Mouse (Mus musculus) hindbrain, embryonic 14.5 days (tissue): ENCODE measurements at regions not wholly inside any gene's neighbourhood (a gene's known extent, or its start where the extent isn't known, plus 50 kb on each side); places are given as distances from the start of the nearest gene placed in this dataset.
A peak's percentile ranks its signal among the peaks of the same experiment; 100 is the strongest.

Experiments
- ATAC-seq: fragments of 200-750 bp; cut with Nextera tagmentation; 2 replicates; pipeline ENCODE4 v1.8.0; 2017; ENCODE audit warnings: moderate number of reproducible peaks, mild to moderate bottlenecking, moderate TSS enrichment, moderate library complexity; ENCODE audit not compliant: low FRiP score
- DNase-seq: peaks from one replicate; pipeline ENCODE4 v3.0.0-alpha.2; 2015; ENCODE audit warnings: low spot score
- H3K27ac ChIP-seq: fragments of 300-500 bp; sonication (generic); 2 replicates; pipeline ENCODE4 v1.5.1; 2014; ENCODE audit warnings: mild to moderate bottlenecking, moderate library complexity
- H3K27me3 ChIP-seq: fragments of 300-500 bp; sonication (generic); 2 replicates; pipeline ENCODE4 v1.6.1; 2014; ENCODE audit warnings: mild to moderate bottlenecking, low read length, mixed read lengths; ENCODE audit not compliant: control insufficient read depth, insufficient read depth
- H3K36me3 ChIP-seq: fragments of 300-500 bp; sonication (generic); replicated peaks from 2 replicates; pipeline ENCODE4 v1.6.1; 2014; ENCODE audit not compliant: control insufficient read depth, insufficient read depth
- H3K4me1 ChIP-seq: fragments of 300-500 bp; sonication (generic); replicated peaks from 2 replicates; pipeline ENCODE4 v1.6.1; 2014; ENCODE audit warnings: antibody characterized with exemption, low read length, mixed read lengths; ENCODE audit not compliant: control insufficient read depth, insufficient read depth
- H3K4me2 ChIP-seq: fragments of 300-500 bp; sonication (generic); replicated peaks from 2 replicates; pipeline ENCODE4 v1.6.1; 2014; ENCODE audit warnings: mild to moderate bottlenecking, moderate library complexity
- H3K4me3 ChIP-seq: fragments of 300-500 bp; sonication (generic); replicated peaks from 2 replicates; pipeline ENCODE4 v1.5.1; 2014; ENCODE audit warnings: mild to moderate bottlenecking, low read length
- H3K9ac ChIP-seq: fragments of 300-500 bp; sonication (generic); 2 replicates; pipeline ENCODE4 v1.6.1; 2014
- H3K9me3 ChIP-seq: fragments of 300-500 bp; sonication (generic); 2 replicates; pipeline ENCODE4 v1.6.1; 2016; ENCODE audit warnings: low read length; ENCODE audit not compliant: control insufficient read depth
- WGBS: fragments of 180-500 bp; shearing (Covaris S2); extraction: QIAGEN DNeasy Blood & Tissue Kit; methylation state at CpG from one replicate; pipeline ENCODE4 v1.1.7; 2014; 5-methylcytosine and 5-hydroxymethylcytosine counted together

DNA sequence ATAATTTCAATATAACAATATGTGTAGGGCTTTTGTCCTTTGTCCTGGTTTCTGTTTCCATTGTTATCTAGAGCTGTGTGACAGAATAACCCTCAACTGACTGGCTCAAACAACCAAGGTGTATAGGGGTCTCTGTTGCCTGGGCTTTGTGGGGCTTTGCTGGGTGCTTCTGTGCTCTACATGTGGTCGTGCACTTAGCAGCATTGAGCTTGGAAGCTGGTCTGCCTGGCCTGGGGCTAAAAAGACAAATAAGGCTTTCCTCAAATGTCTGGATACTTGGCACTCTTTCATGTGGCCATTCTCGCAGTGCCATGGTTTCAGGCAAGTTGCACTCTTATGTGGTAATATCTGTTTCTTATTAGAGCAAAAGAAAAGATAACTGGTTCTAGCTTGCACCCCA lies 291.8 kb upstream of the Gm11146 start:
- Histone ChIP-seq H3K4me3 (no peak overlapping the region), H3K9ac (no peak overlapping the region), H3K27ac (peak overlapping the region; percentile 76), H3K36me3 (no peaks in the 10 kb centered on the region), H3K27me3 (no peaks in the 10 kb centered on the region), H3K9me3 (no peaks in the 10 kb centered on the region), H3K4me2 (no peak overlapping the region), H3K4me1 (peaks cover 11% of the 10 kb centered on the region)
- DNase-seq (peak; percentile 30), ATAC-seq (peak; percentile 80)
- WGBS = 32% methylated on average over 2 of the region's 2 CpGs

- H3K36me3 ChIP-seq = no peaks in the 10 kb centered on the region
- no peak overlapping the region for H3K9ac ChIP-seq
- 81% methylated on average over 2 of the region's 2 CpGs for WGBS
- H3K4me1 ChIP-seq = peaks cover 11% of the 10 kb centered on the region
- ATAC-seq (no peak), DNase-seq (no peak)
- no peak overlapping the region for H3K4me3 ChIP-seq
- no peaks in the 10 kb centered on the region for H3K9me3 ChIP-seq
- H3K27me3 ChIP-seq = no peaks in the 10 kb centered on the region
- H3K4me2 ChIP-seq = no peak overlapping the region
- H3K27ac ChIP-seq = no peak overlapping the region
Observed at GRCm38 (mm10) chr16:77892731-77893130, 290.8 kb upstream of the Gm11146 start.

- Histone ChIP-seq H3K27me3 (no peaks in the 10 kb centered on the region), H3K4me3 (no peak overlapping the region), H3K36me3 (no peaks in the 10 kb centered on the region), H3K27ac (no peak overlapping the region), H3K4me2 (no peak overlapping the region), H3K4me1 (peaks cover 11% of the 10 kb centered on the region), H3K9me3 (no peaks in the 10 kb centered on the region), H3K9ac (no peak overlapping the region)
- WGBS = 81% methylated on average over 11 of the region's 11 CpGs
- DNase-seq = no peak
- ATAC-seq = no peak
Observed at GRCm38 (mm10) chr16:77889348-77889747, 287.5 kb upstream of the Gm11146 start.

GRCm38 (mm10) chr16:77885060-77885679 lies 283.3 kb upstream of the Gm11146 start:
- peak; percentile 79 for ATAC-seq
- Histone ChIP-seq H3K9ac (no peak overlapping the region), H3K4me2 (0 out of 2 replicates have a peak overlapping the region, but pooled peaks have one; percentile 4), H3K27ac (peak overlapping the region; percentile 74), H3K27me3 (no peaks in the 10 kb centered on the region), H3K4me3 (no peak overlapping the region), H3K36me3 (no peaks in the 10 kb centered on the region), H3K9me3 (no peaks in the 10 kb centered on the region), H3K4me1 (no peaks in the 10 kb centered on the region)
- DNase-seq = peak; percentile 41
- WGBS = 44% methylated on average over 15 of the region's 15 CpGs

- ATAC-seq = no peak
- no peak overlapping the region for H3K9ac ChIP-seq
- H3K36me3 ChIP-seq = no peaks in the 10 kb centered on the region
- WGBS = 81% methylated on average over 9 of the region's 9 CpGs
- H3K27ac ChIP-seq = peak overlapping the region; percentile 74
- no peak for DNase-seq
- H3K4me2 ChIP-seq = no peak overlapping the region
- H3K27me3 ChIP-seq = no peaks in the 10 kb centered on the region
- no peaks in the 10 kb centered on the region for H3K9me3 ChIP-seq
- H3K4me3 ChIP-seq = no peak overlapping the region
- H3K4me1 ChIP-seq = no peaks in the 10 kb centered on the region
Observed at GRCm38 (mm10) chr16:77884495-77884894, 282.6 kb upstream of the Gm11146 start.

DNA sequence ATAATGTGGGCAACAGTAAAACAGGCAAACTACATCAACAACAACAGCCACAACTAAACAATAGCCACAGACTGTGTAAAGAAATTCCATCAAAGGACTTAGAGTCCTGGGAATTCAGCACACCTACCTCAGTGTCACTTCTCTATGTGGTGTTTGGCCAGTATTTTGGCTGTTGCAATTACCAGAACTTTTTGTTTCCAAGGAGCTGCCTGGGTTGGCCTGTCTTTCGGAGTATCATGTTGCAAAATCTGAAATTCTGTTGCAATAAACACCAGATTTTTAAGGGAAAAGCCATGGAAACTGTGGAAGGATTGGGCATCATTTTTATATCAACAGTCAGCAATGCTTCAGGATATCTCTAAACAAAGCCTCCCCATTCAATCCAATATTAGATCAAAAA lies 275.1 kb upstream of the Gm11146 start:
- WGBS = 94% methylated on average over 1 of the region's 1 CpGs
- Histone ChIP-seq H3K36me3 (no peaks in the 10 kb centered on the region), H3K9me3 (no peaks in the 10 kb centered on the region), H3K27me3 (no peaks in the 10 kb centered on the region), H3K27ac (no peak overlapping the region), H3K4me3 (no peak overlapping the region), H3K4me2 (no peak overlapping the region), H3K9ac (no peak overlapping the region), H3K4me1 (no peaks in the 10 kb centered on the region)
- DNase-seq (no peak), ATAC-seq (no peak)

GRCm38 (mm10) chr16:77863246-77863645 lies 261.4 kb upstream of the Gm11146 start:
- ATAC-seq = no peak
- H3K36me3 ChIP-seq = no peaks in the 10 kb centered on the region
- no peak overlapping the region for H3K9ac ChIP-seq
- no peaks in the 10 kb centered on the region for H3K4me1 ChIP-seq
- no peak for DNase-seq
- H3K9me3 ChIP-seq = no peaks in the 10 kb centered on the region
- H3K27me3 ChIP-seq = no peaks in the 10 kb centered on the region
- H3K4me2 ChIP-seq = no peak overlapping the region
- no peak overlapping the region for H3K4me3 ChIP-seq
- WGBS = 81% methylated on average over 5 of the region's 5 CpGs
- no peak overlapping the region for H3K27ac ChIP-seq

- Histone ChIP-seq H3K9ac (no peak overlapping the region), H3K4me1 (peaks cover 3% of the 10 kb centered on the region)
Observed at GRCm38 (mm10) chr16:77852066-77852781, 250.3 kb upstream of the Gm11146 start.

DNA sequence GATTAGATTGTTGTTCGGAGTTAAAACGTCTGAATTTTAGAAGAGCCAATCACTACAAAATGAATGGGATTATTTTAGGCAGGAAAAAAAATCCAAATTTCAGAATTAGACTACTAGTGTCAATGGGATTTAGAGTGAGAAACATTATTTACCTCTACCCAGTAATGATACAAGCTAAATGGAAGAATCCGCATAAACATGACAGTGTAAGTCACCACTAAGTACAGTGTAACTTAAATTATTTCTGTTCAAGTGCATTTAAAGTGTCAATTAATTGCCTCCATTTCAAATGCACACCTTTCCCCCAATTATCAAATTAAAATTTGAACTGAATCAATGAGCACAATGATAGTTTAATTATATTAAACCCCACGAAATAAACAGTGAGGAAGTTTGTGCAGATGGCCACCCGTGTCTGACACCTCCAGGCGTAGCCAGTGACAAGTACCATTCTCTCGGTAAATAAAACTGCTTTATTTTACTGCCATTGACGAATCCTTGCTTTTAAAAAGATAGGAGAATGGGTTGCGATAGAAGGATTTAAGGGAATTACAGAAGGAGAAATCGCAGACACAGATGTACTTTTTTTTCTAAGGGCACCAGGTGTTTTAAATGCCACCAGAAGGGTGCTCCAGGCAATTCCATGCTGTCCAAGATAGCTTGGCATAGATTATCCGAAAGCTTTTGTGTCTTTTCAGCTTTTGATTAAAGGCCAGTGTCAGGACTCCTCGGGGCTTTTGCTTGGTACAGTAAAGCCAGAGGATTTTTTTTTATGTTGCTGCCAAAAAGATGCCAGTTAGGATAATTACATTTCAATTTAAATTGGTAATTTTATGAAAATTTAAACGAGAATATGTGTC lies 249.5 kb upstream of the Gm11146 start:
- Histone ChIP-seq H3K36me3 (no peaks in the 10 kb centered on the region), H3K9me3 (no peaks in the 10 kb centered on the region), H3K4me2 (0 out of 2 replicates have a peak overlapping the region, but pooled peaks have one; percentile 13), H3K27ac (peak overlapping the region; percentile 86), H3K27me3 (no peaks in the 10 kb centered on the region), H3K9ac (no peak overlapping the region; the same call in 1 of the 2 replicates), H3K4me3 (no peak overlapping the region), H3K4me1 (peaks cover 3% of the 10 kb centered on the region)
- peak; percentile 69 for DNase-seq
- ATAC-seq = peak; percentile 93
- 29% methylated on average over 13 of the region's 13 CpGs for WGBS

More at GRCm38 (mm10) chr16:77852066-77852781, 250.3 kb upstream of the Gm11146 start:
- DNase-seq (peak; percentile 73), ATAC-seq (peak; percentile 91)
- H3K27ac ChIP-seq = peak overlapping the region; percentile 86
- no peak overlapping the region for H3K4me3 ChIP-seq
- no peaks in the 10 kb centered on the region for H3K36me3 ChIP-seq
- no peaks in the 10 kb centered on the region for H3K9me3 ChIP-seq
- 22% methylated on average over 6 of the region's 6 CpGs for WGBS
- no peaks in the 10 kb centered on the region for H3K27me3 ChIP-seq
- H3K4me2 ChIP-seq = 0 out of 2 replicates have a peak overlapping the region, but pooled peaks have one; percentile 13
